Mouse (Mus musculus) frontal cortex, adult (tissue): ENCODE data around the gene Golim4.
"Not testable (repeated sequence)": the region's sequence is repeated elsewhere in the genome, so short reads cannot be mapped to it uniquely, and the experiment has no call there.

Experiments
- ATAC-seq: cut with Nextera tagmentation; 2 replicates; pipeline ENCODE4 v1.9.2; 2017; ENCODE audit warnings: mild to moderate bottlenecking, moderate library complexity, mixed read lengths; ENCODE audit not compliant: low TSS enrichment

The Golim4 gene

GRCm38 (mm10) chr3:75956551-75957302, at the start of gene Golim4:
Gene Golim4, minus strand, starts transcription at chr3:75956949.
- peak; percentile 95 for ATAC-seq

- no peak for ATAC-seq
Measured at GRCm38 (mm10) chr3:76005621-76006020, 48.9 kb upstream of the Golim4 start.

GRCm38 (mm10) chr3:76001156-76001555, 44.4 kb upstream of the Golim4 start:
- ATAC-seq = peak; percentile 99

- no peak for ATAC-seq
Measured at GRCm38 (mm10) chr3:76000481-76000880, 43.7 kb upstream of the Golim4 start.

GRCm38 (mm10) chr3:75981031-75981750, 24.4 kb upstream of the Golim4 start:
- ATAC-seq = peak; percentile 57; the same call in 1 of the 2 replicates

- not testable (repeated sequence) for ATAC-seq
Measured at GRCm38 (mm10) chr3:75962784-75963772, 6.3 kb upstream of the Golim4 start.

- peak; percentile 48 for ATAC-seq
Measured at GRCm38 (mm10) chr3:75955661-75956491, 873 bp downstream of the Golim4 start.

GRCm38 (mm10) chr3:75954185-75954584, 2.6 kb downstream of the Golim4 start:
- ATAC-seq = no peak

- ATAC-seq = no peak
Measured at GRCm38 (mm10) chr3:75952328-75953060, 4.3 kb downstream of the Golim4 start.

GRCm38 (mm10) chr3:75950897-75951296, 5.9 kb downstream of the Golim4 start:
- ATAC-seq = no peak

- ATAC-seq = no peak
Measured at GRCm38 (mm10) chr3:75949358-75949757, 7.4 kb downstream of the Golim4 start.

- ATAC-seq = no peak
Measured at GRCm38 (mm10) chr3:75948541-75949095, 8.1 kb downstream of the Golim4 start.

- no peak for ATAC-seq
Measured at GRCm38 (mm10) chr3:75948003-75948402, 8.7 kb downstream of the Golim4 start.

- peak; percentile 92 for ATAC-seq
Measured at GRCm38 (mm10) chr3:75942303-75943060, 14.3 kb downstream of the Golim4 start.

GRCm38 (mm10) chr3:75941864-75942263, 14.9 kb downstream of the Golim4 start:
- ATAC-seq = no peak

GRCm38 (mm10) chr3:75936152-75936551, 20.6 kb downstream of the Golim4 start:
- ATAC-seq = no peak

GRCm38 (mm10) chr3:75930659-75931225, 26.0 kb downstream of the Golim4 start:
- no peak for ATAC-seq

- peak; percentile 94 for ATAC-seq
Measured at GRCm38 (mm10) chr3:75929926-75930548, 26.7 kb downstream of the Golim4 start.
